Mouse (Mus musculus) intestine, embryonic 15.5 days (tissue): ENCODE data around the gene Olfr920. TPM values are rescaled to one million over a fixed set of nuclear protein-coding genes. Genes with fewer than 3 reads are reported as not detected.

Source experiments
- polyA plus RNA-seq: library from polyadenylated mRNA; unstranded; fragments of >200 nt; fragmentation: Nextera tagmentation; extraction: Ambion mirVana; gene quantifications from 2 replicates; pipeline ENCODE4 v1.2.1, GENCODE M21; 2015

The Olfr920 gene
- polyA plus RNA-seq, 1 experiment from 2014 or later, result 0.03 TPM

Other genes with a start within 250 kb of the Olfr920 start
- gene Olfr911-ps1, start 230.7 kb upstream of the Olfr920 start, polyA plus RNA-seq, result not detected in 2 replicates
- gene Olfr910, start 214.4 kb upstream of the Olfr920 start, polyA plus RNA-seq, result not detected in 2 replicates
- not detected in 2 replicates for gene Olfr912, start 172.1 kb upstream of the Olfr920 start, polyA plus RNA-seq
- gene Olfr913, start 159.5 kb upstream of the Olfr920 start, polyA plus RNA-seq, result not detected in 2 replicates
- gene Olfr914, start 147.2 kb upstream of the Olfr920 start, polyA plus RNA-seq, result not detected in 2 replicates
- gene Olfr916, start 92.4 kb upstream of the Olfr920 start, polyA plus RNA-seq, result not detected in 2 replicates
- not detected in 2 replicates for gene Olfr917, start 86.5 kb upstream of the Olfr920 start, polyA plus RNA-seq
- gene Olfr918, start 77.7 kb upstream of the Olfr920 start, polyA plus RNA-seq, result not detected in 2 replicates
- not detected in 2 replicates for gene Olfr919, start 48.6 kb upstream of the Olfr920 start, polyA plus RNA-seq
- gene Vwa5a, start 34.0 kb upstream of the Olfr920 start, polyA plus RNA-seq, result 14.7 and 15.2 TPM in 2 replicates
- gene Olfr921, start 20.8 kb downstream of the Olfr920 start, polyA plus RNA-seq, result not detected in 2 replicates
- not detected in 2 replicates for gene Olfr922, start 62.3 kb downstream of the Olfr920 start, polyA plus RNA-seq
- not detected in 2 replicates for gene Olfr923, start 74.2 kb downstream of the Olfr920 start, polyA plus RNA-seq
- gene Olfr924, start 92.2 kb downstream of the Olfr920 start, polyA plus RNA-seq, result not detected in 2 replicates
- not detected in 2 replicates for gene Olfr26, start 102.8 kb downstream of the Olfr920 start, polyA plus RNA-seq
- gene Olfr926, start 124.8 kb downstream of the Olfr920 start, polyA plus RNA-seq, result not detected in 2 replicates
- gene Olfr930, start 177.5 kb downstream of the Olfr920 start, polyA plus RNA-seq, result not detected in 2 replicates
- not detected in 2 replicates for gene Olfr933, start 220.0 kb downstream of the Olfr920 start, polyA plus RNA-seq
- gene Olfr934, start 236.0 kb downstream of the Olfr920 start, polyA plus RNA-seq, result not detected in 2 replicates
- gene Olfr935, start 247.4 kb downstream of the Olfr920 start, polyA plus RNA-seq, result not detected in 2 replicates